Mouse (Mus musculus) gastrocnemius, postnatal 10 days (tissue): Measurements from ENCODE around the gene Elavl3. TPM values are rescaled to one million over a fixed set of nuclear protein-coding genes. Genes with fewer than 3 reads are reported as not detected.
"Not testable (repeated sequence)": the region's sequence is repeated elsewhere in the genome, so short reads cannot be mapped to it uniquely, and the experiment has no call there.

Experiments used
- DNase-seq: peaks from one replicate; pipeline ENCODE4 v3.0.0; 2021; ENCODE audit warnings: mixed read lengths
- long read RNA-seq, 2 experiments: library from polyadenylated mRNA; stranded (forward); transcript quantifications; one replicate each; pipeline ENCODE4 v2.0.0; 2021
- total RNA-seq, 2 experiments: library from RNA; stranded (reverse); gene quantifications; 2 replicates each; pipeline ENCODE4 v1.2.3; 2021

Gene Elavl3
- total RNA-seq = under 1 TPM; 0.28 to 0.41 TPM
- long read RNA-seq, experiment 1 = 0 reads
- long read RNA-seq, experiment 2 = 0 reads

DNA sequence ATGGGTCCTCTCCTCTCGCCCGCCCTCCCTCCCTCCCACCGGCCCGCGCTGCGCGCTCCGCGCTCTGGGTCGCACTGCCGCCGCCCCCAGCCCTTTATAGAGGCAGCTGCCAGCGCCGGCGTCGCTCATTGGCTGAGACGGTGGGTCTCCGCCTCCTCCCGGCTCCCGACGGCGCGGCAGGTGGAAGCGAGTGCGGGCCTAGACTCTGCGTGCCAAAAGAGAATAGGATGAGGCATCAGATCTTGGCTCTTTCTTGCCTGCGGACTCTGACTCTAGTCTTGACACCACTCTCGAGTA lies at the start of gene Elavl3:
Gene Elavl3 (minus strand): TSS at position 66 of the 297 bp plus-strand sequence.
- DNase-seq = no peak

DNA sequence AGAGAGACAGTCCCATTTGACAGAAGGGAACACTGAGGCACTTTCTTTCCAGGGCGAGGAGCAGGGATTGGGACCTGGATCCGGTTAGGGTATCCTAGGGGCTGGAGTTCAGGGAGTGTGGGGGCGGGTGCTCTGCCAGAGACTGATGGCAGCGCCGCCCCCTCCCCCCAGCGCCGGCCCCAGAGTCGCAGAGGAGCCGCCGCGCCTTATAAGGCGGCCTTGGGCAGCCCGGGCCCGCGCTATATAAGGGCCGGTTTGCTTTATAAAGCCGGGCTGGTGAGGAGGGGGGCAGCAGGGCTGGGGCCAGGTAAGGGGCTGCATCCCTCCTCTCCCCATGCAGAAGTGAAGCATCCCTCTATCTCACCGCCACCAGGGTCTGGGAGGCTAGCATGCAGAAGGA lies 48.1 kb upstream of the Elavl3 start:
- no peak for DNase-seq

DNA sequence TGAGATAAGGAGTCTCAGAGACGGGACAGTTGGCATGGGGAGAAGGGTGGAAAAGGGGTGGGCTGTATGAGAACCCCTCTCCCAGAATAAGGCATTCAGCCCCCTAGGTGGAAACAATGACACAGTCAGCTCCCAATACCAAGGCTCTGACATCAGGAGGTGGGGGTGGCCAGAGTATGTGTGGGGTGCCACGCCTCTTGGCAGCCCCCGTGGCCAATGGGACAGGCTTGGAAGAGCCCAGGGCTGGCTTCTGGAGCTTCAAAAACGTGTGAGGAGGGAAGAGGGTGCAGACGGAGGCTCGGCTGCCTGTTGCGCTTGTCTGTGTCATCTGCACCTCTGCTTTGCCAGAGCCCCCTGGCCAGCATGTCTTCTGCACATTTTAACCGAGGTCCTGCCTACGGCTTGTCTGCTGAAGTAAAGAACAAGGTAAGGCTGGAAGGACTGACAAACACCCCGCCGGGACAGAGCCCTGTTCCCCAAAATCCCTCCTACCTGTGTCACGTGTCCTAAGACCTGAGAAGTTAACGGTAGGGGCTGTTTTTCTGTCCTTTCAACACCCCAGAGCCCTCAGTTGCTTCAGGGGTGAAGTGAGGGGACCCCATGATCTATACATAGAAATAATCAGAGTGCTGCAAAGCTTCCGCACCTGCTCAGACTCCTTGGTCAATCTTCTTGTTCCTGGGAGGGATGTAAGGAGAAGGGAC lies 47.3 kb upstream of the Elavl3 start, which contains the start of gene Cnn1:
Gene Cnn1 (plus strand): TSS at position 224 of the 704 bp plus-strand sequence.
- no peak for DNase-seq

DNA sequence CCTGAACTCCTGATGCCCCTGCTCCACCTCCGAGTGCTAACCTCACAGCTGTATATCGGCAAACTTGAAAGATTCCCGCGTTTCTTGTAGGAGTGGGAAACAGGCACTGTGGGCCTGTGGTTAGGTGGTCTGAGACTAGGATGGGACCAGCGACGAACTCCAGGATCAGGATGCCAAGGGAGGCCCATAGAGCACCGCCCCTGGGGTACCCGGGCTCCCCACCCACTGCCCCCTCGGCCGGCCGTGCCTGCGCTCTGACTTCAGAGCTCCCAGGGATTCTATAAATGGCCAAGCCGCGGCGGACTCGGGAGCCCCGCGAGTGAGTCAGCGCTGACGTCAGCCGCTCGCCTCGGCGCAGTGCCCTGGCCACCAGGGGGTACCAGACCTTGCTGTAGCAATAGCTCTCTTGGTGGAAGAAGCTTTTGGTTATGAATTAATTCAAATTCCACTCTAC lies 44.1 kb upstream of the Elavl3 start:
- DNase-seq = peak; percentile 86

DNA sequence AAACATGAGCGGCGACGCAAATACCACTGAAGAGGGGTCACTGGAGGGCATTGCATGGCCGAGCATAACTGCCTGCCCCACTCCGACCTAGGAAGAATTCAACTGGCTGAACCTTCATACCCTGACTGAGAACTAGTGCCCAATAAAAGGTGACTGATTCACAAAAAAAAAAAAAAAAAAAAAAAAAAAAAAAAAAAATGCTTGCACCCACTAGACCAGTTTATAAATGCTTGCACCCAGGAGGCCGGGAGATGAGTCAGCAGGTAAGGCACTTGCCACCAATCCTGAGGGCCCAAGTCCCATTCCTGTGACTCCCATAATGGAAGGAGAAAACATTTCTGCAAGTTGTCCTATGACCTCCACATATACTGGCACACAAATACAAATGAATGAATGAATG lies 40.9 kb upstream of the Elavl3 start:
- no peak for DNase-seq

DNA sequence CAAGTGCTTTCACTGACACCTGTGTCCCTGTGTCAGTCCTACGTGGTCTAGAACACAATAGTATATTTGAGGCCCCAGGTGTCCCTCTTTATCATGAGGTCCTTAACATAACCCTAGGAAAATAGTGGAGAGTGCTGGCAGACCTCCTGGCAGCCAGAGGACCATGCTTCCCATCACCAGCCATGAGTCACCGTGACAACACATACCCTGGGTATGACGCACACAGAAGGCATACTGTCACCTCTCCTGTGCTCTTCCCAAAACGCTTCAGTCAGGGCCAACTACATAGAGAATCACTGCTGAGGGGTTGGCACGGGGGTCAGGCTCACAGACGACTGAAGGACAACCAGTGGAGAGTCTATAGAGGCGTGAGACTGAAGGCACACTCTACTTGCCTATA lies 38.2 kb upstream of the Elavl3 start:
- DNase-seq = no peak

DNA sequence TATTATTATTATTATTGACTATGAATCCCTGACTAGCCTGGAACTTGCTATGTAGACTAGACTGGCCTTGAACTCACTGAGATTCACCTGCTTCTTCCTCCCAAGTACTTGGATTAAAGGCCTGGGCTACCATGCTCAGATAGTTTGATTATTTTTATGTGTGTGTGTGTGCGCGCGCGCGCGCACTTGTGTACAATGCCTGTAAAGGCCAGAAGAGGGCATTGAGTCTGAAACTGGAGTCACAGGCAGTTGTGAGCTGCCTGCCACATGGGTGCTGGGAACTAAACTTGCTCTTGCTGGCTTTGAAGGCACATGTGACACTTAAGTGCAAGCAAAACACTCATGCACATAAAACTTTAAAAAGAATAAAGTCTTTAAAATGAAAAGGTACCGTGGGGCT lies 37.5 kb upstream of the Elavl3 start:
- DNase-seq = no peak

DNA sequence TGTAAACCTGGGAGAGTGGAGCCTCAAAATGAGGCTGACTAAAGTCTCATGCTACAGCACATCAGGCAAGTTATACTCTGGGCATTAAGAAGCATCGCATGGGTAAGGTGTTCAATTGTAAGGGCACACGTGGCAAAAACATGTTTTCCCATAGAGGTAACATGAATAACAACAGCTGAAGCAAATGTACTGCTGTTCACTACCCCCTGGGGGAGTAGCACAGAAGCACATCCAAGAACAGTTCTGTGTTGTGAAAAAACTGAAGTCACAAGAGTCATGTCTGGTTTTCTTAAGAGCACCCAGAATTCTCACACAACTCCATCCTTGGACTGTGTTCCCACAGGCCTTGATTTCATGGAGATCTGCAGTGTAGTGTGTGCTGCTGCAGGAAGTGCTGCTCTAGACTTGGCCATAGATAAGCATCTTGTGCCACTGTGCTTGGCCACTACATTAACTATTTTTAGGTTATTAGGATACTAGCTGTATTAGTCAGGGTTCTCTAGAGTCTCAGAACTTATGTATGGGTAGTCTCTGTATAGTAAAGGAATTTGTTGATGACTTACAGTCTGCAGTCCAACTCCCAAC lies 35.3 kb upstream of the Elavl3 start:
- no peak for DNase-seq

DNA sequence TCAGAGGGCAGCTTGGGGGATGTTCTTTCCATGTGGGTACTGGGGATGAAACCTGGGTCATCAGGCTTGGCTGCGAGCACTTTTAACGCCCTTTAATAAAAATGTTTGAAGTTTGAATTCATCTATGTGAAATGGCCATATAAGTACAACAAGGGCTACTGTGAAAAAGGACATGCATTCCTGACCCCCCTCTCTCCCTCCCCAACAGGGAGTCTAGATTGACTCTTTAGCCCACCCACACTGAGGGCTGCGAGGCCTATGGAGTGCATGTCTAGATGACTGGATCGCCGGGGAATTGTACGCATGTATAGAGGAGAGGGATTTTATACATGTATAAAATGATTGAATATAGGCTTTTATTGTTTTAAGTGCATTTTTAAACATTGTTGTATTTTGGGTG lies 34.2 kb upstream of the Elavl3 start:
- DNase-seq = no peak

DNA sequence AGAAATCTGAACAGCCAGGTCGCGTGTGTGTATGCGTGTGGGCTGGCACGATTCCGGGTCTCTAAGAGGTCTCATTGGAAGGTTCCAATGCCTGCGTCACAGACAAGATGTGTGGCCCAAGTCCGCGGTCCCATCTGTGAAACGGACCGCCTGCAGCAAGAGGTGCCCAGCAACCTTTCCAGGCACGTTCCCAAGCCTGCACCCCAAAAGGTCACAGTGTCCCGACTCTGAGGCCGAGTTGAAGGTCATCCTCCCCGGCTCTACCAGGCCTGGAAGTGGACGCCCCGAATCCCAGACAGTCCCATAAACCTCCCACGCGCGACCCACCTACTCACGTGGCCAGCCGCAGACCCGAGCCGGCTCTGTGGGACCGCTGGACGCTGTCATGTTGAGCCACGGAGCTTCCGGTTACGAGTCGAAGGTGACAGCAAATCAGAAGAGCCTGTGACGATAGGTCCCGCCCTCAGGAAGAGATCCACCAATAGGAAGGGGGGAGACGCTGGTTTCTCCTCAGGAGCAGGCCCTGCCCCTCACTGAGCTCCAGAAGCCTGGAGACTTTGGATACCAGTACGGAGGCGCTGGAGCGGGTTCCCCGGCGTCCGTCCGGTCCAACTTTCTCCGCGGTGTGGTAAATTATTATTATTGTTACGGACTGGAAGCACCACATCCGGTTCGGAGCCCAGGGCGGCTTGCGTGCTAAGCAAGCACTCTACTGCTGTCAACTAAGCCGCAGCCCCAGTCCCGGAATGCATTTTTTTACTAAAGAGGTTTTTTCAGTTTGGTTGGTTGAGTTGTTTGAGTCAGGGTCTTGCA lies 33.4 kb upstream of the Elavl3 start, which contains the start of gene Ecsit:
Gene Ecsit (minus strand): TSS at position 417 of the 813 bp plus-strand sequence.
- peak; percentile 81 for DNase-seq

DNA sequence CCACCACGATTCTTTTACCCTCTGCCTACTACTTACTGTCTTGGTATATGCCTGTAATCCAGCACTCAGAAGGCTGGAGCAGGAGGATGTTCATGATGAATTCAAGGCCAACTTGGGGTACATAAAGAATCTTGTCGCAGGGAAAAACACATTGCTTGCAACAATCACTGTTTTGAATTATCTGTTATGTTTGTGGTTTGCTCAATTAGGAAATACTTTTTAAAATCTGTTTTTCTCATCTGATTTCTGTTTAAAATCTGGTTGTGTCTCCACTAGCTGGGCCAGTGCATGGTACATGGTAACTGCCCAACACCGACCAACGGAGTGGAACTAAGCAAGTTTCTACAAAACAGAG lies 32.8 kb upstream of the Elavl3 start:
- no peak for DNase-seq

DNA sequence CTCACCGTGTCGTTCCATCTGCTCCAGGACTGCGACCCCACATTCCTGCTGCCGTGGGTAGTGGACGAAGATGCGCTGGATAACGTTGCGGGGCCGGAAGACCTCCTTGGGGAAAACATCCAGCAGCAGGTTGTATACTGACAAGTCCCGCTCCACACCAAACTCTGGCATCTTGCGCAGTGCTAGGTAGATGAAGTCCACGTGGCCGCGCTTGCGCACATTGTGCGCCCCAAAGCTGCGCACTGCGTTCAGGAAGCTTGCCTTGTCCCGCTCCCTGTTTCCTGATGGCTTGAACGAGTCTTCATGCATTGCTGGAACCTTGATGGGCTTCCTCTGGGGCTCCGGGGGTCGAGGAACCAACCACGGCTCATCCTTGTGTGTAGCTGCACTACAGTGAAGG lies 24.4 kb upstream of the Elavl3 start:
- no peak for DNase-seq

DNA sequence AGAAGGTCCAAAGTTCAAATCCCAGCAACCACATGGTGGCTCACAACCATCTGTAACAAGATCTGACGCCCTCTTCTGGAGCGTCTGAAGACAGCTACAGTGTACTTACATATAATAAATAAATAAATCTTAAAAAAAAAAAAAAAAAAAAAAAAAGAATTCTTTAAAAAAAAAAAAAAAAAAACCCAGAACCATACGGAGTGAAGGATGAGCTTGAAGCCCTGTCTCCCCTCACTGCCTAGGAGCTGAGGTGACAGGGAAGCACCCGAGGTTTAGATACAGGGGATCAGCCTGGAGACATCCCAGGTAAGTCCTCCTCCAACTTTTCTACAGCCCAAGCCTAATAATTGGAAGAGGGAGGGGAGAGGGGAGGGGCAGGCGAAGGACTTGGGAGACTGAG lies 24.0 kb upstream of the Elavl3 start:
- not testable (repeated sequence) for DNase-seq

DNA sequence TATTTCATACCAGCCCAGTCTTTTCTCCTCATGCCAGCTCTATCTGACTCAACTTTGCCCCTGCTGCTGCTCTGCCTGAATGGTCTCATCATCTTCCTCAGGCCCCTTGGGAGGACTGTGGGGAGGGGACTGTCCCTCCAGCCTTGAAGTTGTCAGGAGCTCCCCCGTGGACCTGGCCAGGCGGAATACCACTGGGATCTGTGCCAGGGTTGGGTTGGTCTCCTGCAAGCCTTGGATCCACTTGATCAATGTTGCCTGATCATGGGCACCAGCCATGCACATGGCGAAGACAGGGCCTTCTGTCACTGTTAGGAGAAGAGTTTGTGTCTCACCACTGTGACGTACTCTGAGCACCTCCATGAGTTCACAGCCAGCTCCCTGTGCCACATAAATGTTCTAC lies 20.5 kb upstream of the Elavl3 start:
- DNase-seq = no peak

DNA sequence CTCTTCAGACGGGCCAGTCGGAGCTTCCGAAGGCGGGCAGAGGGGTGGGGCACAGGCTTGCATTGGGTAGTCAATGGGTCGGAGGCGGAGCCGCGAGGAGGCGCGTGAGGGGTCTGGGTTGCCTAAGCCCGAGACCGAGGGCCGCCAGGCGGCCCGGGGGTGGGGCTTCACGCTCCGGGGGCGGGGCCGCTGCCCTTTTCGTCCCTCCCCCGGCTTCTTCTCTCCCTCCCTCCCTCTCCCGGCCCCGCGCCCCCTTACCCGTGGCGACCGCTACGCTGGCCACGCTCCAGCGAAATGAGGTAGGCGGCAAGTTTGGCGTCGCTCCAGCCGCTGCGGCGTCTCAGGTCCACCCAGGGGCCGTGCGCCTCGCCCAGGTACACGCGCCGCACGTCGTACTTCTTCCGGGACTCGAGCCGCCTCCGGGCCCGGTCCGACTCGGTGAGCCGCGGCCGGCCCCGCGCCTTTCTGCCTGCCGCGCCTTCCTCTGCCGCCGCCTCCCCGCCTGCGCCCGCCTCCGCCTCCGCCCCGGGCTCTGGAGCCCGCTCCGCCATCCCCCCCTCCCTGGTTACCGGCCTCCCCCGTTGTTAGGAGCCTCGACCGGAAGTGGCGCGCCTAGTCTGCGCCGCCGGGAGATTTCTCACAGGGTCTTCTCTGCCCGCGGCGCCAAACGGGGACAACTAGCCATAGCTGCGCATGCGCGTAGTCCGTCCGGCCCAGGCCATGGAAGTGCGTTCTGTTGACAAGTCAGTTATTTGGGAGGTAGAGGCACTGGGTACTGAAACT lies 19.2 kb upstream of the Elavl3 start, which contains the start of the genes Gm49318 and Zfp653:
Gene Gm49318 (minus strand): TSS at position 469 of the 783 bp plus-strand sequence.
Gene Zfp653 (minus strand): TSS at position 586 of the 783 bp plus-strand sequence.
- peak; percentile 98 for DNase-seq

DNA sequence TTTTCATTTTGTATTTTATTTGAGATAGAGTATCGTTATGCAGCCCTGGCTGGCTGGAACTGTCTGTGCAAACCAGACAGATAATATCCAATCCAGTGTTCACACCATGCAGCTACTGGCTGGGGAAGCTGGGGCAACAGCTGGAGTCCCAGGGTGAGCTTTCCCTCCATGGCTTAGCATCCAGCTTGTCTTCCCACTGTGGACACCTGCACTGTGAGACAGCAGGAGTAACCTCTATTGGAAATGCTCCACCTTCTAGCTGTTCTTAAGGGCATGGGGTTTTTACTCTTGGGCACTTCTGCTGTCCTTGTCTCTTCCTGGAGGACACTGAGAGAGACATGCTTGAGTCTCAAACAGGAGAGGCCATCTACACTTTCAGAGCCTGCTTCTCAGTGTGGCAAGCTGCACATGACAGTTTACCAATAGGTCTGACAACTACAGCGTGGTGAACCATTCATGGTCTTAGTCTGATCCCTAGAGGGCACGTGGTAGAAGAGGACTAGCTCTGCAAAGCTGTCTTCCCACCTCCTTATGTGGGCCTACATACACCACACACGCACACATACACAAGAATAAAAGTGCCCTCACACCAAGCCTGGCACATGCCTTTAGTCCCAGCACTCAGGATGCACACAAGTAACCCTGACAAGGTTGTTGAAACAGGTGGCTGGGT lies 18.2 kb upstream of the Elavl3 start:
- DNase-seq = no peak

DNA sequence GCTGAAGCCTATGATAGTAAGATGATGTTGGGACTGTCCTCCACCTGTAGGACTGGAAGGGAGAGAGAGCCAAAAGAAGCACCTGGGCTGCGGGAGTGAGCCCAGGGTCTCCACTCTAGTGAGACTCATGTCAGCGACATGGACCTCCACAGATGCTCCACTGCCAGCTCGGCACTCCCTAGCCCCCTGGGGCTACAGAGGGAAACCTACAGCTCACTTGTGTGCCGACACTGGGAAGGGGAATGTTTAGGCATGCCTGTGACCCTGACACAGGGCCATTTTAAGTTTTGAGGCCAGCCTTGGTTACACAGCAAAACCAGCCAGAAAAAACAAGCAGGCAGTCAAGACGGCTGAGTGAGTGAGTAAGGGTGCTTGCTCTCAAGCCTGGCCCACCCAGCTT lies 15.4 kb upstream of the Elavl3 start:
- no peak for DNase-seq

DNA sequence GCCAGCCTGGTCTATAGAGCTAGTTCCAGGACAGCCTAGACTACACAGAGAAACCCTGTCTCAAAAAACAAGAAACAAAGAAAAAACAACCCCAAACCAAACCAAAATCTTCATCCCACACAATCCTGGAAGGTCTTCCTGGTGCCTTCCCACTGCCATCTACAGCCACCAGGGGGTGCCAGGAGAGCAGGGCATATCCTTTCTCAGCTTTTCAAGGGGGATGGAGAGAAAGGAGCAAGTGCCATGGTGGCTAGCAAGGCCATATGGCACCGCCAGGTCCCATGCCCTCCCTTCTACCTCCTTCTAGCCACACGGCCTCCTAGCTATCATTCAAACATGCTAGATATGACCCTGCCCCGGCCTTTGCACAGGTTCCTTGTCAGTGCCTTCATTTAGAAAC lies 14.6 kb upstream of the Elavl3 start:
- peak; percentile 67 for DNase-seq

DNA sequence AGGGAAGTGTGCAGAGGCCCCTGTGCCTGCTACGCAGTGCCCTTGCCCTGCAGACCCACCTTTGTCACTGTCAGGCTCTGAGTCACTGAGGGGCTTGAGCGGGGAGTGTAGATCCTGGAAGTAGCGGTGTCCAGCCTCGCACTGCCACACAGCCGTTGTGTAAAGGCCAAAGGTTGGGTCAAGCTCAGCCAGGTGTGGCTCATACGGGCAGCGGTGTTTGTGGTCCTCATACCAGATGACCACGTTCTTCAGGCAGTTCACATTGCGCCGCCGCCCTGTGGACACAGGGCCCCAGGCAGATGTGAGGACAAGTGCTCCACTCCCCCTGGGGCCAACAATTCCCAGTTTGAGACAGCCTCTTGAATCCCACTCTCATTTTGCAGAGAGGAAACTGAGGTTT lies 13.8 kb upstream of the Elavl3 start:
- DNase-seq = no peak

DNA sequence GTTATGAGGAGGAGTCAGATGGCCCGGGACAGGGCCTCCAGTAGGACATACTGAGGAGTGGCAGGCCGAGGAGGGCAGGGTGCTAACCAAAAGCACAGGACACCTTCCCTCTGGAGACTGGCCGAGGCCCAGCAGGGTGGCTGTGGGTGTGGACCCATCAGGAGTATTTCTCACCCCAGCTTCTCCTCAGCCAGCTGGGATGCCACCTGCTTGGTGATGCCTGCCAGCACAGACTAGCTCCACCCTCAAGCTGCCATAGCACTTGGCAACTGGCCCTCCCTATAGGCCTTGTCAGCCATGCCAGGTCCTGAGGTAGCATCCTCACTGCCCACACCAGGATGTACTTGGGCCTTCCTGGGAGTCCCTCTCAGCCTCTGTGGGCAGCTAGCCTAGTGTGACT lies 12.5 kb upstream of the Elavl3 start:
- DNase-seq = no peak

DNA sequence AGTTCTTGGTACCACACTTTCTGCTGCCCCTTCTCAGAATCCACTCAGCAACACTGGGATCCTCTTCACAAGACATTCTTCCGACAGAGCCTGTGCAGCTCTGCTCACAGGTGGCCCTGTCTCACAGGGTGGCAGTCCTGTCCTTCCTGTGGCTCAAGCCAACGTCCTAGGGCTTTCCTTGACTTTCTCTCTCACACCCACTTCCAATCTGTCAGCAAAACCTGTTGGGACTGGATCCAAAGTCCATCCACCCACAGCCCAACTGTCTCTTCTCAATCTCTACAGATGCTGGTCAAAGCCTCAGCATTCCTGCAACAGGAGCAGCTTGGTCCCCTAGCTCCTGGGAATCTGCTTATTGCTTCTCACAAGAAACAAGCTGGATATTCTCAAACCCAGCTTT lies 9.5 kb upstream of the Elavl3 start:
- DNase-seq = no peak

DNA sequence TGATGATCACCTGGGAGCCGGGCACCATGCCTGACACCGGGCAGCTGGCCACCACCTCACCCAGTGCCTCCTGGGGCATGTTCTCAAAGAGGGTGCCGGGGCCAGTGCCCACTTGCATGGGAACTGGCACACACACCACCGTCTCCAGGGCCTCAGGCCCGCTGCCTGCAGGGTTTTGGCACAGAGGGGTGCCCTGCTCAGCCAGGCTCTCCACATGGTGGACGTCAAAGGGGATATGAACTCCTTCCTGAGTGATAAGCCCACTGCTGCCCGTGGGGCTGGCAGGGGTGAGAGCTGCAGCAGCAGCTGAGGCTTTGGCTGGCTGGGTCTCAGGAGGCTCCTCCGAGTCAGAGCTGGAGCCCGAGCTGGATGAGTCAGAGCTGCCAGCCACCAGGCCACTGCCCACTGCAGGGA lies 6.2 kb upstream of the Elavl3 start:
- DNase-seq = no peak
